Comparison of ENCODE assay signal across 17 mouse cellular contexts in the genomic region with DNA sequence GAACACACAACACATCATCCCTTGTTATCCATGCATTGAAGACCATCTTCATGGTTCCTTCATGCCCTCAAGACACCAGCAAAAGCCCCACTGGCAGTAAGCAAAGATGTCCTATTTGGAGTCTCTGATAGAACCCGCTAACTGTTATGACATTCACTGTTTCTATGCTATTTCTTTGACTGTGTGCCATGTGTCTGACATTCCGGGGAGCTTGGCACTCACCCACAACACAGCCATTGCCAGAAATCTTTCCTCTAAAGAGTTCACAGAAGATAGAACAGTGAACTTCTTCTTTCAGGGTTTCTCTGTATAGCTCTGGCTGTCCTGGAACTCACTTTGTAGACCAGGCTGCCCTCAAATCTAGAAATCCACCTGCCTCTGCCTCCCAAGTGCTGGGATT.
A peak's percentile ranks its signal among the peaks of the same experiment; 100 is the strongest.
DNase-seq lines count a peak whose midpoint lies in the region; ATAC-seq and TF ChIP-seq lines count a peak whose summit lies in the region.
"Had no signal": no experiment of that assay in that cellular context is flagged by ENCODE, and none has a peak within 500 bp of the region (broad histone marks: within the 10 kb centered on the region; RNA-seq: fewer than 3 reads in every experiment).

No protein-coding gene starts in this region.

- intact Hi-C loops in left cerebral cortex, postnatal 4 days (cut with DNase I): loop anchor here (10.0 kb wide), 1 partner anchor 92 kb away; no protein-coding TSS in a partner anchor
- intact Hi-C loops in left cerebral cortex, adult 2 months (cut with DNase I): no loop called here

- no peak overlapping the region for H3K4me2 ChIP-seq in midbrain, embryonic 13.5 days (replicated peaks)
- H3K4me2 ChIP-seq: embryonic facial prominence, embryonic 12.5 days; heart, embryonic 15.5 days; hindbrain, embryonic 13.5 days; lung, embryonic 15.5 days; neural tube, embryonic 13.5 days had no signal

- WGBS in midbrain, embryonic 13.5 days: 86% methylated on average over 2 of the region's 2 CpGs

- H3K27me3 ChIP-seq in midbrain, embryonic 13.5 days: no peaks in the 10 kb centered on the region
- H3K27me3 ChIP-seq: embryonic facial prominence, embryonic 12.5 days; hindbrain, embryonic 13.5 days; lung, embryonic 15.5 days; neural tube, embryonic 13.5 days had no signal

- no peak overlapping the region for H3K9ac ChIP-seq in midbrain, embryonic 13.5 days (replicated peaks)
- H3K9ac ChIP-seq: embryonic facial prominence, embryonic 12.5 days; heart, embryonic 15.5 days; hindbrain, embryonic 13.5 days; lung, embryonic 15.5 days; neural tube, embryonic 13.5 days had no signal

- ATAC-seq in midbrain, embryonic 13.5 days: no peak
- ATAC-seq: intestine, postnatal 0 days had no signal

- no peaks in the 10 kb centered on the region for H3K9me3 ChIP-seq in midbrain, embryonic 13.5 days
- H3K9me3 ChIP-seq: embryonic facial prominence, embryonic 12.5 days; heart, embryonic 15.5 days; hindbrain, embryonic 13.5 days; lung, embryonic 15.5 days; neural tube, embryonic 13.5 days had no signal

- no peaks in the 10 kb centered on the region for H3K4me1 ChIP-seq in midbrain, embryonic 13.5 days (replicated peaks)
- H3K4me1 ChIP-seq: heart, embryonic 15.5 days; hindbrain, embryonic 13.5 days; lung, embryonic 15.5 days; neural tube, embryonic 13.5 days had no signal

- H3K4me3 ChIP-seq in left cerebral cortex, adult 2 months: no peak overlapping the region
- no peak overlapping the region for H3K4me3 ChIP-seq in midbrain, embryonic 13.5 days (replicated peaks)
- H3K4me3 ChIP-seq: embryonic facial prominence, embryonic 12.5 days; heart, embryonic 15.5 days; hindbrain, embryonic 13.5 days; lung, embryonic 15.5 days; megakaryocyte, embryonic 14.5 days; neural tube, embryonic 13.5 days had no signal

- peak; percentile 39 to 43 for DNase-seq in cerebellum, postnatal 14 days
- no peak for DNase-seq in cerebellum, adult 9-11 months
- peak; percentile 40 for DNase-seq in left cerebral cortex, postnatal 4 days
- DNase-seq in left cerebral cortex, adult 2 months (ENCODE audit: extremely low spot score in 1 of 2, low spot score in 2 of 2): no peak
- peak; percentile 35 for DNase-seq in NIH3T3 (ENCODE audit: low read depth)
- peak; percentile 8 for DNase-seq in layer of hippocampus, adult 9-10 months (ENCODE audit: low spot score)
- no peak for DNase-seq in retina, postnatal 1 day
- DNase-seq: kidney, postnatal 14 days; liver had no signal

- no peak for TF ChIP-seq CTCF in left cerebral cortex, adult 2 months (IDR thresholded peaks at IDR 0.05)

- no peaks in the 10 kb centered on the region for H3K36me3 ChIP-seq in midbrain, embryonic 13.5 days
- H3K36me3 ChIP-seq: embryonic facial prominence, embryonic 12.5 days; heart, embryonic 15.5 days; hindbrain, embryonic 13.5 days; lung, embryonic 15.5 days; neural tube, embryonic 13.5 days had no signal

- no peak overlapping the region for H3K27ac ChIP-seq in left cerebral cortex, adult 2 months
- no peak overlapping the region for H3K27ac ChIP-seq in midbrain, embryonic 13.5 days
- H3K27ac ChIP-seq: embryonic facial prominence, embryonic 12.5 days; heart, embryonic 15.5 days; hindbrain, embryonic 13.5 days; lung, embryonic 15.5 days; neural tube, embryonic 13.5 days had no signal

Comparison
In these comparisons a context has a peak if more than half of its experiments do, and no peak if none do; other contexts are left out.
1. DNase-seq: peak in cerebellum, postnatal 14 days (2 of 2), left cerebral cortex, postnatal 4 days (single experiment), NIH3T3 (single experiment) and layer of hippocampus, adult 9-10 months (single experiment); none in cerebellum, adult 9-11 months (single experiment), left cerebral cortex, adult 2 months (0 of 2) and retina, postnatal 1 day (single experiment).